Mouse (Mus musculus): ENCODE data around the gene Gm13420.
"Not testable (repeated sequence)": the region's sequence is repeated elsewhere in the genome, so short reads cannot be mapped to it uniquely, and the experiment has no call there.

GRCm38 (mm10) chr2:29781256-29781655 lies 29.8 kb upstream of the Gm13420 start:
- TF ChIP-seq CTCF, EP300 (IDR thresholded peaks at IDR 0.05; ENCODE audit: low read depth): not testable (repeated sequence)

Measured in heart, postnatal 0 days (tissue).